Mouse (Mus musculus) liver, postnatal 0 days (tissue): ENCODE measurements around the gene Cnot4.

Experiments used
- CTCF ChIP-seq: sonication (generic); IDR thresholded peaks from 2 replicates; pipeline ENCODE4 v1.5.1; 2016; ENCODE audit warnings: antibody characterized with exemption, low read depth
- EP300 ChIP-seq: IDR thresholded peaks from 2 replicates; pipeline ENCODE4 v1.6.1; 2016; ENCODE audit warnings: antibody characterized with exemption, low read depth, mild to moderate bottlenecking

GRCm38 (mm10) chr6:34980661-34981060, 152.9 kb downstream of the Cnot4 start:
- TF ChIP-seq EP300 (no peak), CTCF (peak; percentile 20; the same call in 1 of the 2 replicates)
